Mouse (Mus musculus): ENCODE measurements around the gene Hs2st1. TPM values are rescaled to one million over a fixed set of nuclear protein-coding genes. Genes with fewer than 3 reads are reported as not detected.

Hs2st1 gene
- 47.1 and 57.7 TPM in 2 replicates for total RNA-seq (2014; rRNA removed)
- 9.9 and 14.1 TPM in 2 replicates for polyA plus RNA-seq (2015; fragmentation: Nextera tagmentation; extraction: Ambion mirVana)

GRCm38 (mm10) chr3:144570047-144570815 is at the start of gene Hs2st1, which contains the start of gene Selenof:
Hs2st1 (minus strand) TSS chr3:144570181.
Selenof (plus strand) TSS chr3:144570304.
- H3K9ac ChIP-seq = peak within 1 kb of the TSS; percentile 98
- H3K36me3 ChIP-seq (ENCODE audit: insufficient read depth) = peaks cover 3% of the 10 kb centered on the region; the same call in 1 of the 2 replicates
- DNase-seq (peak; percentile 99), ATAC-seq (peak; percentile 98)
- WGBS = under 1% methylated on average over 65 of the region's 69 CpGs
- peaks cover 9% of the 10 kb centered on the region for H3K4me1 ChIP-seq (ENCODE audit: insufficient read depth)
- no peaks in the 10 kb centered on the region for H3K9me3 ChIP-seq (ENCODE audit: low read length)
- peak within 1 kb of the TSS; percentile 99 for H3K27ac ChIP-seq (ENCODE audit: low read depth, low read length)
- TF ChIP-seq CTCF (IDR thresholded peaks at IDR 0.05; ENCODE audit: low read depth) = peak; percentile 46
- H3K4me3 ChIP-seq (ENCODE audit: low read depth, low read length) = peak within 1 kb of the TSS; percentile 96
- no peaks in the 10 kb centered on the region for H3K27me3 ChIP-seq (ENCODE audit: insufficient read depth, low read length)
- H3K4me2 ChIP-seq (ENCODE audit: low read depth) = peak within 1 kb of the TSS; percentile 70

- Histone ChIP-seq H3K4me2 (ENCODE audit: low read depth) (no peak overlapping the region), H3K9ac (no peak overlapping the region), H3K27me3 (ENCODE audit: insufficient read depth, low read length) (no peaks in the 10 kb centered on the region), H3K27ac (ENCODE audit: low read depth, low read length) (no peak overlapping the region), H3K4me1 (ENCODE audit: insufficient read depth) (0 out of 2 replicates have a peak, but pooled peaks cover 3% of the 10 kb centered on the region), H3K4me3 (ENCODE audit: low read depth, low read length) (no peak overlapping the region), H3K36me3 (ENCODE audit: insufficient read depth) (no peaks in the 10 kb centered on the region), H3K9me3 (ENCODE audit: low read length) (no peaks in the 10 kb centered on the region)
- 77% methylated on average over 10 of the region's 10 CpGs for WGBS
- no peak for TF ChIP-seq CTCF (IDR thresholded peaks at IDR 0.05; ENCODE audit: low read depth)
- DNase-seq (no peak), ATAC-seq (no peak)
Observed at GRCm38 (mm10) chr3:144617633-144618180, 47.7 kb upstream of the Hs2st1 start.

- H3K4me2 ChIP-seq (ENCODE audit: low read depth) = no peak overlapping the region
- 0 out of 2 replicates have a peak, but pooled peaks cover 3% of the 10 kb centered on the region for H3K4me1 ChIP-seq (ENCODE audit: insufficient read depth)
- TF ChIP-seq CTCF (IDR thresholded peaks at IDR 0.05; ENCODE audit: low read depth) = peak; percentile 98
- H3K9me3 ChIP-seq (ENCODE audit: low read length) = no peaks in the 10 kb centered on the region
- DNase-seq = peak; percentile 89
- H3K27me3 ChIP-seq (ENCODE audit: insufficient read depth, low read length) = no peaks in the 10 kb centered on the region
- H3K4me3 ChIP-seq (ENCODE audit: low read depth, low read length) = no peak overlapping the region
- ATAC-seq = peak; percentile 97
- H3K9ac ChIP-seq = no peak overlapping the region
- no peak overlapping the region for H3K27ac ChIP-seq (ENCODE audit: low read depth, low read length)
- no peaks in the 10 kb centered on the region for H3K36me3 ChIP-seq (ENCODE audit: insufficient read depth)
- WGBS = 25% methylated on average over 8 of the region's 8 CpGs
Observed at GRCm38 (mm10) chr3:144616654-144617425, 46.9 kb upstream of the Hs2st1 start.

- H3K4me2 ChIP-seq (ENCODE audit: low read depth) = no peak overlapping the region
- no peaks in the 10 kb centered on the region for H3K27me3 ChIP-seq (ENCODE audit: insufficient read depth, low read length)
- H3K36me3 ChIP-seq (ENCODE audit: insufficient read depth) = no peaks in the 10 kb centered on the region
- no peak for ATAC-seq
- no peaks in the 10 kb centered on the region for H3K9me3 ChIP-seq (ENCODE audit: low read length)
- no peak overlapping the region for H3K9ac ChIP-seq
- TF ChIP-seq CTCF (IDR thresholded peaks at IDR 0.05; ENCODE audit: low read depth) = no peak
- WGBS = 74% methylated on average over 9 of the region's 9 CpGs
- 0 out of 2 replicates have a peak, but pooled peaks cover 3% of the 10 kb centered on the region for H3K4me1 ChIP-seq (ENCODE audit: insufficient read depth)
- no peak for DNase-seq
- H3K4me3 ChIP-seq (ENCODE audit: low read depth, low read length) = no peak overlapping the region
- no peak overlapping the region for H3K27ac ChIP-seq (ENCODE audit: low read depth, low read length)
Observed at GRCm38 (mm10) chr3:144615459-144615858, 45.5 kb upstream of the Hs2st1 start.

- ATAC-seq (no peak), DNase-seq (no peak)
- no peaks in the 10 kb centered on the region for H3K27me3 ChIP-seq (ENCODE audit: insufficient read depth, low read length)
- 80% methylated on average over 10 of the region's 10 CpGs for WGBS
- 0 out of 2 replicates have a peak, but pooled peaks cover 3% of the 10 kb centered on the region for H3K4me1 ChIP-seq (ENCODE audit: insufficient read depth)
- no peaks in the 10 kb centered on the region for H3K36me3 ChIP-seq (ENCODE audit: insufficient read depth)
- TF ChIP-seq CTCF (IDR thresholded peaks at IDR 0.05; ENCODE audit: low read depth) = no peak
- no peak overlapping the region for H3K4me2 ChIP-seq (ENCODE audit: low read depth)
- H3K4me3 ChIP-seq (ENCODE audit: low read depth, low read length) = no peak overlapping the region
- H3K27ac ChIP-seq (ENCODE audit: low read depth, low read length) = no peak overlapping the region
- H3K9me3 ChIP-seq (ENCODE audit: low read length) = no peaks in the 10 kb centered on the region
- no peak overlapping the region for H3K9ac ChIP-seq
Observed at GRCm38 (mm10) chr3:144614698-144615097, 44.7 kb upstream of the Hs2st1 start.

- 82% methylated on average over 6 of the region's 6 CpGs for WGBS
- TF ChIP-seq CTCF (IDR thresholded peaks at IDR 0.05; ENCODE audit: low read depth) = no peak
- H3K4me3 ChIP-seq (ENCODE audit: low read depth, low read length) = no peak overlapping the region
Observed at GRCm38 (mm10) chr3:144614277-144614676, 44.3 kb upstream of the Hs2st1 start.

More at GRCm38 (mm10) chr3:144614277-144614676, 44.3 kb upstream of the Hs2st1 start:
- no peak for DNase-seq
- H3K9me3 ChIP-seq (ENCODE audit: low read length) = no peaks in the 10 kb centered on the region
- H3K27me3 ChIP-seq (ENCODE audit: insufficient read depth, low read length) = no peaks in the 10 kb centered on the region
- H3K9ac ChIP-seq = no peak overlapping the region
- no peak overlapping the region for H3K4me2 ChIP-seq (ENCODE audit: low read depth)
- no peak for ATAC-seq
- no peak overlapping the region for H3K27ac ChIP-seq (ENCODE audit: low read depth, low read length)
- H3K4me1 ChIP-seq (ENCODE audit: insufficient read depth) = 0 out of 2 replicates have a peak, but pooled peaks cover 3% of the 10 kb centered on the region
- no peaks in the 10 kb centered on the region for H3K36me3 ChIP-seq (ENCODE audit: insufficient read depth)
